Mouse (Mus musculus) telencephalon, adult 2 months (tissue): ENCODE results near the gene C1qtnf5.

ENCODE experiments used
- DNase-seq: peaks from one replicate; pipeline ENCODE4 v3.0.0-alpha.2; 2011; ENCODE audit warnings: low read depth, low spot score

C1qtnf5 gene

GRCm38 (mm10) chr9:44130034-44130433 lies 23.0 kb downstream of the C1qtnf5 start:
- no peak for DNase-seq

- peak; percentile 51 for DNase-seq
These were observed 23.7 kb downstream of the C1qtnf5 start for GRCm38 (mm10) chr9:44130581-44131275.

- no peak for DNase-seq
These were observed 24.2 kb downstream of the C1qtnf5 start for GRCm38 (mm10) chr9:44131276-44131590.

DNA sequence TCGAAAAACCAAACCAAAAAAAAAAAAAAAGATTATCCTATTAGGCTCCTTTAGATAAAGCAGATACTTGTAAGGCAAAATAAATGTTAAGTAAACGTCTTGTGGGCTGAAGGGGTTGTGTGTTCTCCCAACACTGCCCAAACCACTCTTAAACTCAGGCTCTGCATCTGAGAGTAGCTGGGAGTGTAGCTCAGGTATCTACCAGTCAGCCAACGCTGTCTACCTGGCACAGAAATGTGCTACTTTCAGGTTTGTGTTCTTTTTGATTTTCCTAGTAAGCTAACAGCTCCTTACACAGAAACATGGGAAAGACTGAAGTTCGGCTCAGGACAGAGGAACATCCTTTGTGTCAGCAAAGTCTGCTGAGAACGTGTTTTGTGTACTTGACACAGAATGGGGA lies 25.2 kb downstream of the C1qtnf5 start:
- DNase-seq: no peak

DNA sequence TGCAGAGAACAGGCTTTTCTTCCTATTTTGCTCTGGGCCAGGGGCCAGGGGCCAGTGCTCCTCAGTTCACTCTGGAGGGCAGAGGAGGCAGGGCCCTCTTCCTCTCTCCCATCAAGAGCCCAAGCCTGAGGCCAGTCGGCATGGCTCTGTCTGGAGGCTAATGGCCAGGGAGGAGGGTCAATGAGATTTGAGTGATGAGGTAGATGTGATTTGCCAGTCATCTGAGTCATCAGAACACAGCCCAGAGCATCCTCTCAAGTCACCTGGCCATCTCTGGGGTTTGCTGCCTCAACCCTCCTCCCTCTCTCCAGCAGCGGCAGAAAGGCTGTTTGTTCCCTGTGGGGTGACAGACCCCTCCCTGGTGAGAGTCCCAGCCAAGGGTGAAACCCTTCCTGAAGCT lies 26.2 kb downstream of the C1qtnf5 start:
- DNase-seq: no peak

- no peak for DNase-seq
These were observed 27.2 kb downstream of the C1qtnf5 start, which contains the start of gene Mcam for GRCm38 (mm10) chr9:44134101-44134850. Gene Mcam (plus strand): TSS chr9:44134469.

GRCm38 (mm10) chr9:44134851-44135730 lies 28.0 kb downstream of the C1qtnf5 start:
- no peak for DNase-seq

DNA sequence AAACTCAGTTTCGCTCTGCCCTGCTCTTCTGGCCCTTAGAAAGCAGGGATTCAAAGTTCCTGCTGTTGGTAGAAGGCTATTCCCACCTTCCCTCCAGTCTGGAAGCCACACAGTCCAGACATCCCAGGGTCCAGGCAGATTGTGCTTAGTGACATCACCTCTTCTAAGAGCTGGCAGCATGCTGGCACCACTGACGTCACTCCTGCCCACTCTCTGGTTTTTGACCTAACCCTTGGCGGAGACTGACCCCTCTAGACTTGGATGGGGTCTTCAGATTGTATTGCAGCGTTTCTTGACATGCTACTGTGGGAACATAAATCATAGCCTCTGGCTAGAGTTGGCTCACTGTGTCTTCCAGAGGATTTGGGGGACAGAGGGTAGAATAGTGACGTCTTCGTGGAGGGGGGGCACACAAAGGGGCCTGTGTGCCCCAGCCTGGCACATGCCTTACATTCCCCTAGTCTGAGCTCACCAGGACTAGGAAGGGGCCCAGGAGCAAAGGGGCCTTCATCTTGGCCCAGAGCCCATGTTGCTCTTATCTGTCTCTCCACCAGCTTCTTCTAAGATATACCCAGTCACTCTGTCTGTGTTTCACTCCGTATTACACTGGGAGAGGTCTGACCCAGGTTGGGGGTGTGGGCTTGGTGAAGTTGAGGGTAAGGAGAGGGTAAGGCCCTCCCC lies 28.8 kb downstream of the C1qtnf5 start:
- DNase-seq: no peak

DNA sequence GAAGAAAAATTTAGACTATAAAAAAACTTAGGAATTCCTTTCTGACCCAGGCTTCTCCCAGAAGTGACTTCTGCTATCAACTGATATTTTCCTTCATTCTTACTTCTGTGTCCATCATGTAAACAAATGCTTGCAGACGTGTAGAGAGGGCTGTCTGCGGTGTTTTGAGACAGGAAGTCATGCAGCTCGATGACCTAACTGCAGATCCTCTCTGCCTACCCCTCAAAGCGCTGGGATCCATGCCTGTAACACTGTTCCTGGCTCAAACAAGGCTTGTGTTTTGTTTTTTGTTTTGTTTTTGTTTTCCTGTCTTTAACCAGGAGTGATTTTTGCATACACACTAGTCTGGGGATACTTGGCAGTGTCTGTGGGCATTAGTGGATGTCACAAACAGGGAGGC lies 30.8 kb downstream of the C1qtnf5 start:
- DNase-seq: no peak

GRCm38 (mm10) chr9:44141951-44142350 lies 34.9 kb downstream of the C1qtnf5 start:
- no peak for DNase-seq

DNA sequence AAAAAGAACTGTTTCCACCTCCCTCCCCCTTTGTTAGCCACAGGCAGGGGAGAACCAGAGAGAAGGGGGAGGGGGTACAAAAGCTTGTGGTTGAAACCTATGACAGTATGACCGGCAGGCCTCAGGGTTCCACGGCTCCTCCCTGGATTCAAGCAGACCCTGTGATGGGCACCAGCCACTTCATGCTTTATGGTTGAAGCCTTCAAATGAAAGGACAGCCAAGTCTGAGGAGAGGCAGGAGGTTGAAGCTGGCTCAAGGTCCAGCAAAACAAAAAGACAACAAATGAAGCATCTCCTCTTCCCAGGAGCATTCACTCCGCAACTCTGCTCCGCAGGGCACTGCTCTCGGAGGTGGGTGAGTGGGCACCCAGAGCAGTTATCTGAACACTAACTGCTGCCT lies 36.4 kb downstream of the C1qtnf5 start:
- no peak for DNase-seq

GRCm38 (mm10) chr9:44144023-44144717 lies 37.1 kb downstream of the C1qtnf5 start:
- DNase-seq: no peak

- DNase-seq: no peak
These were observed 37.6 kb downstream of the C1qtnf5 start for GRCm38 (mm10) chr9:44144718-44145060.

DNA sequence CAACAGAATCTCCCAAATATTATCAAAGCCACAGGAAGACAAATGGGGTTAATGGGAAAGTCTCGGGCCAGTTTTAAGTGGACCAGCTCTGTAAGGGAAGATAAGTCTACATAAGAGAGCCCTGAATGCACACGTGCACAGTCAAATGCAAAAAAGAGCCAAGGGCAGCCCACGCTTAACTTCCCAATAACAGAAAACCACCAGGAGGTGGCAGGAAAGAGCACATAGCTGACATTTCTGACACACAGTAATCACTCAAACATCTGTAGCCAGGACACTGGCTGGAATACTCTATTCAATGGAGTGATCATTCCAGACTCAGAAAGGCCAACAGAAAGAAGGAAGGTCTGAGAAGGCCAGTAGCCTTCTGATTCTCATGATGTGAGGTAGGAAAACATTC lies 40.2 kb downstream of the C1qtnf5 start:
- DNase-seq: no peak
